Mouse (Mus musculus) CH12.LX (cell line): ENCODE measurements around the gene Vmn1r234.

Experiments used
- CTCF ChIP-seq, 2 experiments: IDR thresholded peaks in 1 of 2; conservative IDR thresholded peaks in 1 of 2; 2 replicates each; pipeline ENCODE4 v1.5.1; 2011 to 2012; ENCODE audit warnings: low read depth in 2 of 2, low read length in 2 of 2, improper control_type of control experiment in 1 of 2, inconsistent platforms in 1 of 2, mild to moderate bottlenecking in 1 of 2, moderate library complexity in 1 of 2
- E2F4 ChIP-seq: IDR thresholded peaks from 2 replicates; pipeline ENCODE4 v1.6.1; 2011; ENCODE audit warnings: low read depth, low read length, improper control_type of control experiment; ENCODE audit not compliant: insufficient replicate concordance
- EP300 ChIP-seq: IDR thresholded peaks from 2 replicates; pipeline ENCODE4 v1.6.1; 2011; ENCODE audit warnings: low read length, improper control_type of control experiment
- JUN ChIP-seq: IDR thresholded peaks from 2 replicates; pipeline ENCODE4 v1.6.1; 2011; ENCODE audit warnings: low read depth, mild to moderate bottlenecking, low read length, improper control_type of control experiment, moderate library complexity; ENCODE audit not compliant: insufficient read depth
- KAT2A ChIP-seq: IDR thresholded peaks from 2 replicates; pipeline ENCODE4 v1.6.1; 2012; ENCODE audit warnings: low read length, improper control_type of control experiment, inconsistent platforms; ENCODE audit not compliant: insufficient replicate concordance
- MAZ ChIP-seq: IDR thresholded peaks from 2 replicates; pipeline ENCODE4 v1.6.1; 2012; ENCODE audit warnings: low read depth, mild to moderate bottlenecking, inconsistent platforms, low read length, improper control_type of control experiment, moderate library complexity
- POLR2A ChIP-seq: IDR thresholded peaks from 2 replicates; pipeline ENCODE4 v1.6.1; 2011; ENCODE audit warnings: low read depth, mild to moderate bottlenecking, improper control_type of control experiment, low read length
- SIN3A ChIP-seq: IDR thresholded peaks from 2 replicates; pipeline ENCODE4 v1.6.1; 2012; ENCODE audit warnings: low read length, improper control_type of control experiment, inconsistent platforms

DNA sequence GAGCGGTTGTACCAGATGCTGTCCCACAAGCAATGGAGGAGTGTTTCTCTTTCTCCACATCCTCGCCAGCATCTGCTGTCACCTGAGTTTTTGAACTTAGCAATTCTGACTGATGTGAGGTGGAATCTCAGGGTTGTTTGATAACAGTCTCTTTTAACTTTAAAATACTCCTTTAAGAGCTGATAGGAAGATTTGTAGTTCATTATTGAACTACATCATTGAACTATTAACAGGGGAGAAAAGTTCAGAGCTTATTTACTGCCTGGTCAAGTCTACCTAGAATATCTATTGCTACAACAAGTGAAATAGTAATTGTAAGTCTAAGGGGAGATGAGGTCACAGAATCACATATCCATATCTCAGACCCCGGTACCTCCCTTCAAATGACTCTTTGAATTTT lies 56.8 kb downstream of the Vmn1r234 start, which contains the start of gene Vmn1r236:
- TF ChIP-seq CTCF (conservative IDR thresholded peaks at IDR 0.05 in 1 of 2, IDR thresholded peaks at IDR 0.05 in 1 of 2; ENCODE audit: low read depth in 2 of 2, low read length in 2 of 2) (no peak), POLR2A (no peak), SIN3A (no peak), EP300 (no peak), JUN (no peak), MAZ (no peak), KAT2A (no peak), E2F4 (no peak)
